24 mouse cellular contexts compared by ENCODE assay signal in genomic region chr7:75629669-75630068, GRCm38 (mm10).
"Had no signal": no experiment of that assay in that cellular context is flagged by ENCODE, and none has a peak within 500 bp of the region (broad histone marks: within the 10 kb centered on the region; RNA-seq: fewer than 3 reads in every experiment).

No protein-coding gene starts in this region.

- H3K27ac ChIP-seq: heart, embryonic 10.5 days; hindbrain, embryonic 13.5 days; hindbrain, embryonic 15.5 days; hindbrain, postnatal 0 days; intestine, embryonic 15.5 days; limb, embryonic 13.5 days; limb, embryonic 15.5 days; liver, embryonic 12.5 days; liver, embryonic 14.5 days had no signal

- H3K4me3 ChIP-seq: heart, embryonic 10.5 days; heart, embryonic 12.5 days; hindbrain, embryonic 13.5 days; hindbrain, embryonic 15.5 days; intestine, embryonic 15.5 days; limb, embryonic 13.5 days; limb, embryonic 15.5 days; liver, embryonic 12.5 days had no signal

- ATAC-seq: hindbrain, postnatal 0 days; intestine, embryonic 15.5 days; intestine, postnatal 0 days; liver, embryonic 12.5 days had no signal

- DNase-seq: gastrocnemius, postnatal 10 days; gastrocnemius, postnatal 25 days; heart, adult 18-20 months; heart, postnatal 10 days; heart, postnatal 36 days; kidney, adult 18-20 months; kidney, adult 8-10 months; kidney, postnatal 10 days; kidney, postnatal 25 days; kidney, postnatal 4 days; layer of hippocampus, adult 9-11 months; layer of hippocampus, postnatal 36 days; left cerebral cortex, postnatal 4 days had no signal
